Mouse (Mus musculus) adrenal gland, postnatal 0 days (tissue): ENCODE measurements around the gene Impad1. TPM values are rescaled to one million over a fixed set of nuclear protein-coding genes. Genes with fewer than 3 reads are reported as not detected.

Source experiments
- polyA plus RNA-seq: library from polyadenylated mRNA; unstranded; fragments of >200 nt; fragmentation: Nextera tagmentation; extraction: Ambion mirVana; gene quantifications from 2 replicates; pipeline ENCODE4 v1.2.1, GENCODE M21; 2015

Gene Impad1
- 24.7 and 30.9 TPM in 2 replicates for polyA plus RNA-seq

DNA sequence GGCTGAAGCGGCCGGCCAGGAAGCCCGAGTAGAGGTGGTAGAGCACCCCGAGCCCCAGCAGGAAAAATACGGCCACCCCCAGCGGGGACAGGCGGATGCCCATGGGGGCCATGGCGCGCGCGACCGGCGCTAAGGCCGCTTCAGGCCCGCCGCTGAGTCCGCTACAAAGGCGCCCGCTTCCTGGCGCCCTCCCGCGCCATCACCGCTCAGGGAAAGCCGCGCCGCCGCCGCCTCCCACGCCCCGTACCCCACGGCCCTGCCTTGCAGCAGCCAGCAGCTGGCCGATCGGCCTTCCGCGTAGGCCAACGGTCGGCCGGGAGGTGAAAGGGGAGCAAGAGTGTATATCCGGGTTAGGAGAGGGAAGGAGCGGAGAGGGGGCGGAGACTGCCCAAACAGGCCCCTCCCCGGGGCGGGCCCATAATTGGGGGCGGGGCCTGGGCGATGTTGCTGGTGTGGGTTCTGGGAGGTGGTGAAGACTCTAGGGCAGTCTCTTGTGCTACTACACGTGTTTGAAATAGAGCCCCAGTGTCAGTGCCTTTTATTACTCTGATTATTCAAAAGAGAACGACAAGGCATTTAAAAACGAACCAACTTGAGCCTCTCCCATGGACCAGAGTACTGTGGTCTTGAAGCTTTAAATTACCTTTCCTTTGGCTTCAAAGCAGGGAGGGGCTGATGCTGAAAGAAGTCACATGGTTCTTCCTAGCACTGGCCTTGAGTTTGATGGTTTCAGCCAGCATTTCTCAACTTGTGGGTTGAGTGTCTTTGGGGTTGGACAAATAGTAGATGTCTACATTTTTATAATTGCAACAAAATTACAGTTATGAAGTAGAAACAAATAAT lies at the start of gene Impad1:
Gene Impad1, minus strand, starts transcription at position 364 of the 843 bp plus-strand sequence.

